Mouse (Mus musculus): ENCODE measurements at regions not wholly inside any gene's neighbourhood (a gene's known extent, or its start where the extent isn't known, plus 50 kb on each side); places are given as distances from the start of the nearest gene placed in this dataset.

- no peak for ATAC-seq
- Histone ChIP-seq H3K36me3 (ENCODE audit: poor library complexity, severe bottlenecking) (no peaks in the 10 kb centered on the region), H3K4me3 (no peak overlapping the region), H3K27ac (no peak overlapping the region), H3K4me1 (peaks cover 11% of the 10 kb centered on the region), H3K9me3 (replicated peaks) (no peaks in the 10 kb centered on the region), H3K27me3 (no peaks in the 10 kb centered on the region), H3K4me2 (no peak overlapping the region), H3K9ac (no peak overlapping the region)
- 78% methylated on average over 3 of the region's 3 CpGs for WGBS
Observed at GRCm38 (mm10) chr6:117283616-117284015, 115.3 kb downstream of the Cxcl12 start.

DNA sequence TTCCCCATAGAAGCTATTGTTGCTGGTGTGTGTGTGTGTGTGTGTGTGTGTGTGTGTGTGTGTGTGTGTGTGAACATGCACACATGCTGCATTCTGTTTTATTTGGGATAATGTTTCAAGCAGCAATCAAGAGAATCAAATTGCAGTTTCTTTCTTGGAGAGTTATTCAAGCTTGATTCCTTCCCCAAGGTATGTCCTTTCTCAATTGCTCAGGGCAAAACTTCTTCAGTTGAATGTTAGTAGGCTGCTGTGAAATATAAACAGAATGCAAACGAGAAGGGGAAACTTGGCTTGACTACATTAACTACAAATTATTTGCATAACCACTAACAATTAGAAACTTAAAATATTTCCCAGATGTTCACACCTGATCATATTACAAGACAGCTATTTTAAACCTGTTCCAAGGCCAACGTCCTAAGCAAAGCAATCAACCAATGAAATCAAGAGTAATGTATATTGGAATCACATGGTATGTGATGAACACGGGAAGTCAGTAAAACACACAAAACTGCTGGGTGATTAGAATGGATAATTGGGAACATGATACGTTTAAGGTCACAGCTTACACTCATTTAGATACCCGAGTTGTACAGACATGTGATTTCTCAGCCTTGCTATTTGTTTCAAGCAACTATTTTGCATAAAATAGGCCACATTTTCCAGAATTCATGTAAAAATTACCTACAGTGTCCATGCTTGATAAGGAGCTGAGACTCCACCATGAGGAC, 116.2 kb downstream of the Cxcl12 start:
- Histone ChIP-seq H3K36me3 (ENCODE audit: poor library complexity, severe bottlenecking) (no peaks in the 10 kb centered on the region), H3K27me3 (no peaks in the 10 kb centered on the region), H3K4me2 (no peak overlapping the region), H3K4me3 (no peak overlapping the region), H3K9ac (no peak overlapping the region), H3K4me1 (peaks cover 7% of the 10 kb centered on the region), H3K27ac (no peak overlapping the region), H3K9me3 (replicated peaks) (no peaks in the 10 kb centered on the region)
- ATAC-seq = no peak
- WGBS = 80% methylated on average over 5 of the region's 5 CpGs

- Histone ChIP-seq H3K4me3 (no peak overlapping the region), H3K4me1 (no peaks in the 10 kb centered on the region), H3K27me3 (no peaks in the 10 kb centered on the region), H3K9ac (no peak overlapping the region), H3K9me3 (replicated peaks) (no peaks in the 10 kb centered on the region), H3K4me2 (no peak overlapping the region), H3K36me3 (ENCODE audit: poor library complexity, severe bottlenecking) (no peaks in the 10 kb centered on the region), H3K27ac (no peak overlapping the region)
- no peak for ATAC-seq
- WGBS = 92% methylated on average over 5 of the region's 5 CpGs
Observed at GRCm38 (mm10) chr6:117287396-117287795, 119.1 kb downstream of the Cxcl12 start.

DNA sequence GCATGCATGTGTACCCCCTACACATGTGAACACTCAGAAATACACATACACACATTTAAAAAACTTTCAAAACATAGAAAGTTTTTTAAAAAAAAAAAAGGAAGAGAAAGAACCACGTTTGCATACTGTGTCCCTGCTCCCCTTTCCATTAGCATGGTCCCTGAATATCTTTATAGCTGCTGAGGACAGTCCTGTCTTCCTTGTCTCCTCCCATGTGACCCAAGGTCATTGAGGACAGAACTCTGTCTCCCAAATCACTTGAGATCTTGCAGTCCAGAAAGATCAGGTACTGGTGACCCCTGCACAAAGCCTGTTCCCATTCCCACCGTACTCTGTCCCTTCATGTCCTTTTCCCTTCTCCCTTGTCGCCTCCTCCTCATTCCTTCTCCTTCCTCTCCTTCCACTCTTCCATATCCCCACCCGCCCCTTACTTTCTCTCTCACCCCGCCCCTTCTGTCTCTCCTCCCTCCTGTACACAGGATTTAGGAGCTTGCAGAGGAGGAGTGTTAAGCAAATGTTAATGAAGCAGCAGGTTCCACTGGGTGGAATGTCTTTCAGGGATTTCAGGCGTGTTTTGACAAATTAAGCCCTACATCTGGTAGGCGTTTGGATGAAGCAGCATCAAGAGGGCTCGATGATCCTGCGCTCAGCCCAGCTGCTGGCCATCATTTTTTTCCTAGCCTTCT, 125.6 kb downstream of the Cxcl12 start:
- WGBS = 18% methylated on average over 9 of the region's 9 CpGs
- Histone ChIP-seq H3K4me1 (no peaks in the 10 kb centered on the region), H3K36me3 (ENCODE audit: poor library complexity, severe bottlenecking) (no peaks in the 10 kb centered on the region), H3K9me3 (replicated peaks) (no peaks in the 10 kb centered on the region), H3K27ac (no peak overlapping the region), H3K9ac (no peak overlapping the region), H3K27me3 (no peaks in the 10 kb centered on the region), H3K4me3 (no peak overlapping the region), H3K4me2 (no peak overlapping the region)
- ATAC-seq = no peak

DNA sequence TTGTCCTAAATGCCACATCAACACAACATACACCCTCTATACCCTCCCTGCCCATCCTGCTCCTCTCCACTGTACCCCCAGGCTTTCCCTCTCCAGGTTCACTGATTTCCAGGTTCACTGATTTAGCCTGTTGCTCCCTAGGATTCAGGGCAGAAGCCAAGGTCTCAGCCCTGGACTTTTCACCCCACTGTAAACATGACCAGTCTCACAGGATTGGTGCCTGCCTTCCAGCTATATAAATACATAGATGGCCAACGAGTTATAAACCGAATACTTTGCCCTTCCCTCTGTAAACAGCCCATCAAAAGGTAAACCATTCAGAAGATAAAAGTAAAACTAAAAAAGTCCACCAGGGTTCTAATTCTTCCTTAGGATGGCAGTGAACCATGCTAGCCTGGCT, 129.6 kb downstream of the Cxcl12 start:
- H3K27ac ChIP-seq = no peak overlapping the region
- no peak overlapping the region for H3K9ac ChIP-seq
- no peak overlapping the region for H3K4me2 ChIP-seq
- no peaks in the 10 kb centered on the region for H3K9me3 ChIP-seq (replicated peaks)
- H3K4me3 ChIP-seq = no peak overlapping the region
- no peaks in the 10 kb centered on the region for H3K27me3 ChIP-seq
- ATAC-seq = no peak
- WGBS = 94% methylated on average over 2 of the region's 2 CpGs
- H3K36me3 ChIP-seq (ENCODE audit: poor library complexity, severe bottlenecking) = no peaks in the 10 kb centered on the region
- no peaks in the 10 kb centered on the region for H3K4me1 ChIP-seq

GRCm38 (mm10) chr6:117299503-117300288, 131.4 kb downstream of the Cxcl12 start:
- Histone ChIP-seq H3K27me3 (no peaks in the 10 kb centered on the region), H3K36me3 (ENCODE audit: poor library complexity, severe bottlenecking) (no peaks in the 10 kb centered on the region), H3K9me3 (replicated peaks) (no peaks in the 10 kb centered on the region), H3K27ac (no peak overlapping the region), H3K9ac (no peak overlapping the region), H3K4me1 (no peaks in the 10 kb centered on the region), H3K4me3 (no peak overlapping the region), H3K4me2 (no peak overlapping the region)
- WGBS = 87% methylated on average over 7 of the region's 7 CpGs
- no peak for ATAC-seq

- Histone ChIP-seq H3K27ac (no peak overlapping the region), H3K4me3 (no peak overlapping the region), H3K4me1 (no peaks in the 10 kb centered on the region), H3K9me3 (replicated peaks) (no peaks in the 10 kb centered on the region), H3K36me3 (ENCODE audit: poor library complexity, severe bottlenecking) (no peaks in the 10 kb centered on the region), H3K9ac (no peak overlapping the region), H3K27me3 (no peaks in the 10 kb centered on the region), H3K4me2 (no peak overlapping the region)
- 64% methylated on average over 4 of the region's 5 CpGs for WGBS
- no peak for ATAC-seq
Observed at GRCm38 (mm10) chr6:117303361-117303760, 135.0 kb downstream of the Cxcl12 start.

DNA sequence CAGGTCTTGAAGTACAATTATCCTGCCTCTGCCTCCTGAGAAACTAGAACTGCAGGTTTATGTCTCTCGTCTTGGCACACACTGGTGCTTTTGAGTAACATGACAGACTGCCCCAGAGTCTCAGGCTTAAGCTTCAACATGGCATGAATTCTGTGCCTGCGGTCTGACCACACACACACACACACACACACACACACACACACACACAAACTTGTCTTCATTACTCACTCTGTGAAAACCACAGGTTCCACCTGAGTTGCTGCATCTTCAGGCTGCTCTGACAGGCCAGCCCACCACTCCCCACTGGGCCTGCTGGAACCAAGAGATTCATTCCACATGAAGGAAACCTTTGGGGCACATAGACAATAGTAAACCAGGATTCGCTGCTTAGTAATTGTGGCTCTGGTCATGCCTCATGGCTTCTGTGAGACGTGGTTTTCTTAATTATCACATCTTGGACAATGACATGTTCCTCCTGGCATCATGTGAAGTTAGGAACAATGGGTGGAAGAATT, 137.5 kb downstream of the Cxcl12 start:
- WGBS = 71% methylated on average over 4 of the region's 4 CpGs

GRCm38 (mm10) chr6:117308636-117309035, 140.3 kb downstream of the Cxcl12 start:
- H3K4me3 ChIP-seq = no peak overlapping the region
- H3K27ac ChIP-seq = no peak overlapping the region
- H3K9ac ChIP-seq = no peak overlapping the region
- 78% methylated on average over 2 of the region's 2 CpGs for WGBS
- no peaks in the 10 kb centered on the region for H3K27me3 ChIP-seq
- no peaks in the 10 kb centered on the region for H3K36me3 ChIP-seq (ENCODE audit: poor library complexity, severe bottlenecking)
- H3K4me2 ChIP-seq = no peak overlapping the region
- H3K4me1 ChIP-seq = no peaks in the 10 kb centered on the region
- H3K9me3 ChIP-seq (replicated peaks) = no peaks in the 10 kb centered on the region
- ATAC-seq = no peak

More for the DNA sequence above, 137.5 kb downstream of the Cxcl12 start:
- Histone ChIP-seq H3K9ac (no peak overlapping the region), H3K4me2 (no peak overlapping the region), H3K4me3 (no peak overlapping the region), H3K27ac (no peak overlapping the region), H3K27me3 (no peaks in the 10 kb centered on the region), H3K36me3 (ENCODE audit: poor library complexity, severe bottlenecking) (no peaks in the 10 kb centered on the region), H3K4me1 (no peaks in the 10 kb centered on the region), H3K9me3 (replicated peaks) (no peaks in the 10 kb centered on the region)
- no peak for ATAC-seq

- Histone ChIP-seq H3K9me3 (replicated peaks) (no peaks in the 10 kb centered on the region), H3K27ac (no peak overlapping the region), H3K36me3 (ENCODE audit: poor library complexity, severe bottlenecking) (no peaks in the 10 kb centered on the region), H3K9ac (no peak overlapping the region), H3K4me2 (no peak overlapping the region), H3K27me3 (no peaks in the 10 kb centered on the region), H3K4me1 (no peaks in the 10 kb centered on the region), H3K4me3 (no peak overlapping the region)
- ATAC-seq = no peak
- WGBS = 69% methylated on average over 13 of the region's 13 CpGs
Observed at GRCm38 (mm10) chr6:117312891-117313781, 144.8 kb downstream of the Cxcl12 start.

DNA sequence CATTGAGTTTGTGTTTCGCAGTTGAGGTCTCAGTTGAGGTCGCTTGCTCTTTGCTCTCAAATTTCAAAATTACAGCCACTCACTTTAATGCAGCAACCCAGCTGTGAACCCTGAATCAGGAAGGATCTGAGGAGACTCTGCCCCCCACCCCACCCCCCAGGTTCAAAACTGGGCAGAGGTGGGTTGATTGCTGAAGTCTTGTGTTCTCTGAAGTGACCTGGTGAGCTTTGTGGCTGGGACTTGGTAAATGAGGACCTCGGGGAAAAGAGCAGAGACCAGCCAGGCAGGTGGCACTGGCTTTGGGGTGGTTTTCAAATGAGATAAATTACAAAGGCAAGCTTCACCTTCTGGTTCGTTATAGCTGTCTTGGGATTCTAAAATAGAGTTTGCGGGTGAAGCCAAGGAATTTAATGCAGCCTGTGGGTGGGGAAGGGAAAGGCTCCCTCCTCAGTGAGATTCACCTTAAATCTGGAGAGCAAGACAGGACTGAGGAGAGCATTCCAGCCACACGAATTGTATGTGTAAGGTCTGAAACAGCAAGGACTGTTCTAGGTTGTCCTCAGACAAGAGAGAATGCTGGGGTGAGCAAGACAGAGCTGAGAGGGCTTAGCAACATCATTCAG, 145.7 kb downstream of the Cxcl12 start:
- H3K4me3 ChIP-seq = no peak overlapping the region
- no peaks in the 10 kb centered on the region for H3K9me3 ChIP-seq (replicated peaks)
- no peak overlapping the region for H3K9ac ChIP-seq
- no peaks in the 10 kb centered on the region for H3K4me1 ChIP-seq
- H3K27me3 ChIP-seq = no peaks in the 10 kb centered on the region
- 42% methylated on average over 6 of the region's 6 CpGs for WGBS
- no peaks in the 10 kb centered on the region for H3K36me3 ChIP-seq (ENCODE audit: poor library complexity, severe bottlenecking)
- ATAC-seq = no peak
- H3K4me2 ChIP-seq = no peak overlapping the region
- no peak overlapping the region for H3K27ac ChIP-seq

Measured in forebrain, embryonic 13.5 days (tissue).